Mouse (Mus musculus) liver, postnatal 0 days (tissue): ENCODE data around the gene Wfdc8.

Experiments used
- CTCF ChIP-seq: sonication (generic); IDR thresholded peaks from 2 replicates; pipeline ENCODE4 v1.5.1; 2016; ENCODE audit warnings: antibody characterized with exemption, low read depth
- EP300 ChIP-seq: IDR thresholded peaks from 2 replicates; pipeline ENCODE4 v1.6.1; 2016; ENCODE audit warnings: antibody characterized with exemption, low read depth, mild to moderate bottlenecking

GRCm38 (mm10) chr2:164551502-164551901 lies 61.9 kb downstream of the Wfdc8 start:
- TF ChIP-seq CTCF (no peak), EP300 (no peak)
